Mouse (Mus musculus) liver, embryonic 14.5 days (tissue): Measurements from ENCODE around the gene Ets1.

Experiments
- CTCF ChIP-seq: IDR thresholded peaks from 2 replicates; pipeline ENCODE4 v1.5.1; 2016; ENCODE audit warnings: antibody characterized with exemption, low read depth, control low read depth
- EP300 ChIP-seq: IDR thresholded peaks from 2 replicates; pipeline ENCODE4 v1.6.1; 2016; ENCODE audit warnings: antibody characterized with exemption, low read depth

- peak; percentile 91 for TF ChIP-seq CTCF
- TF ChIP-seq EP300: peak; percentile 11; the same call in 1 of the 2 replicates
Observed at GRCm38 (mm10) chr9:32591732-32592582, 44.1 kb upstream of the Ets1 start.
